Mouse (Mus musculus) liver, embryonic 12.5 days (tissue): Measurements from ENCODE around the gene Ppm1b. TPM values are rescaled to one million over a fixed set of nuclear protein-coding genes. Genes with fewer than 3 reads are reported as not detected.

Experiments used
- ATAC-seq: fragments of 200-750 bp; cut with Nextera tagmentation; 2 replicates; pipeline ENCODE4 v1.8.0; 2017; ENCODE audit warnings: moderate number of reproducible peaks, mild to moderate bottlenecking, moderate library complexity
- H3K27ac ChIP-seq: fragments of 300-500 bp; sonication (generic); 2 replicates; pipeline ENCODE4 v1.5.1; 2016; ENCODE audit warnings: mild to moderate bottlenecking
- H3K27me3 ChIP-seq: fragments of 300-500 bp; sonication (generic); replicated peaks from 2 replicates; pipeline ENCODE4 v1.6.1; 2016; ENCODE audit warnings: mild to moderate bottlenecking, moderate library complexity
- H3K36me3 ChIP-seq: fragments of 300-500 bp; sonication (generic); 2 replicates; pipeline ENCODE4 v1.6.1; 2016; ENCODE audit warnings: mild to moderate bottlenecking, moderate library complexity
- H3K4me1 ChIP-seq: fragments of 300-500 bp; sonication (generic); 2 replicates; pipeline ENCODE4 v1.6.1; 2016
- H3K4me2 ChIP-seq: fragments of 300-500 bp; sonication (generic); 2 replicates; pipeline ENCODE4 v1.6.1; 2016; ENCODE audit warnings: mild to moderate bottlenecking, moderate library complexity
- H3K4me3 ChIP-seq: fragments of 300-500 bp; sonication (generic); 2 replicates; pipeline ENCODE4 v1.5.1; 2016; ENCODE audit warnings: mild to moderate bottlenecking, moderate library complexity
- H3K9ac ChIP-seq: fragments of 300-500 bp; sonication (generic); 2 replicates; pipeline ENCODE4 v1.6.1; 2016; ENCODE audit warnings: mild to moderate bottlenecking, moderate library complexity
- H3K9me3 ChIP-seq: fragments of 300-500 bp; sonication (generic); replicated peaks from 2 replicates; pipeline ENCODE4 v1.6.1; 2016; ENCODE audit warnings: mild to moderate bottlenecking, moderate library complexity
- WGBS: fragments of 180-500 bp; shearing (Covaris S2); methylation state at CpG from one replicate; pipeline ENCODE4 v1.1.7; 2016; ENCODE audit not compliant: insufficient replicate concordance; 5-methylcytosine and 5-hydroxymethylcytosine counted together
- polyA plus RNA-seq: library from polyadenylated mRNA; unstranded; fragments of >200 nt; fragmentation: Nextera tagmentation; extraction: Ambion mirVana; gene quantifications from 2 replicates; pipeline ENCODE4 v1.2.1, GENCODE M21; 2016

Ppm1b gene
- polyA plus RNA-seq, 1 experiment from 2014 or later: 71.7 TPM

- Histone ChIP-seq H3K27ac (no peak overlapping the region), H3K4me2 (no peak overlapping the region), H3K36me3 (no peaks in the 10 kb centered on the region), H3K4me3 (no peak overlapping the region), H3K9ac (no peak overlapping the region), H3K27me3 (no peaks in the 10 kb centered on the region), H3K9me3 (no peaks in the 10 kb centered on the region), H3K4me1 (0 out of 2 replicates have a peak, but pooled peaks cover 3% of the 10 kb centered on the region)
- 57% methylated on average over 6 of the region's 6 CpGs for WGBS
- ATAC-seq: no peak
Measured at GRCm38 (mm10) chr17:85043404-85043816, 86.9 kb downstream of the Ppm1b start.

GRCm38 (mm10) chr17:85044466-85044865, 87.9 kb downstream of the Ppm1b start:
- no peak for ATAC-seq
- WGBS: 77% methylated on average over 5 of the region's 5 CpGs
- H3K27ac ChIP-seq: no peak overlapping the region

GRCm38 (mm10) chr17:85045160-85045559, 88.6 kb downstream of the Ppm1b start:
- 0 out of 2 replicates have a peak, but pooled peaks cover 3% of the 10 kb centered on the region for H3K4me1 ChIP-seq
- no peak overlapping the region for H3K27ac ChIP-seq
- H3K9ac ChIP-seq: no peak overlapping the region
- no peaks in the 10 kb centered on the region for H3K9me3 ChIP-seq
- no peak for ATAC-seq
- no peaks in the 10 kb centered on the region for H3K27me3 ChIP-seq
- 68% methylated on average over 12 of the region's 12 CpGs for WGBS
- no peak overlapping the region for H3K4me2 ChIP-seq
- no peak overlapping the region for H3K4me3 ChIP-seq
- H3K36me3 ChIP-seq: no peaks in the 10 kb centered on the region

More at GRCm38 (mm10) chr17:85044466-85044865, 87.9 kb downstream of the Ppm1b start:
- Histone ChIP-seq H3K4me3 (no peak overlapping the region), H3K27me3 (no peaks in the 10 kb centered on the region), H3K4me1 (0 out of 2 replicates have a peak, but pooled peaks cover 3% of the 10 kb centered on the region), H3K9me3 (no peaks in the 10 kb centered on the region), H3K9ac (no peak overlapping the region), H3K4me2 (no peak overlapping the region), H3K36me3 (no peaks in the 10 kb centered on the region)

DNA sequence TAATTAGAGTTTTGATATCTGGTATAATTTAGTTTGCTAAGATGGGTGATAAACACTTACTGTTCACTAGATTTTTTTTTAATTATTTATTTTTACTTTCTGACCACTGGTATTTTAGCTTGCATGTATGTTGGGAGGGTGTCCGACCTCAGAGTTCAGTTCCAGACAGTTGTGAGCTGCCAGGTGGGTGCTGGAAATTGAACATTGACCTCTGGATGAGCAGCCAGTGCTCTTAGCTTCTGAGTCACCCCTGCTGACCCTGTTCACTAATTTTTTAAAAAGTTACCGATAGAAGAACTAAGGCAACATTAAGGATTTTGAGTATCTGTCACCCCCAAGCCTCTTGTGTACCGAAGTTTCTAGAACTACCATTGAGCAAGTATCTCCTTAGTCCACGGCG, 91.8 kb downstream of the Ppm1b start:
- Histone ChIP-seq H3K27ac (no peak overlapping the region), H3K9ac (no peak overlapping the region), H3K9me3 (no peaks in the 10 kb centered on the region), H3K4me1 (peaks cover 5% of the 10 kb centered on the region; the same call in 1 of the 2 replicates), H3K4me2 (no peak overlapping the region), H3K36me3 (no peaks in the 10 kb centered on the region), H3K27me3 (no peaks in the 10 kb centered on the region), H3K4me3 (no peak overlapping the region)
- 72% methylated on average over 5 of the region's 5 CpGs for WGBS
- ATAC-seq: no peak

DNA sequence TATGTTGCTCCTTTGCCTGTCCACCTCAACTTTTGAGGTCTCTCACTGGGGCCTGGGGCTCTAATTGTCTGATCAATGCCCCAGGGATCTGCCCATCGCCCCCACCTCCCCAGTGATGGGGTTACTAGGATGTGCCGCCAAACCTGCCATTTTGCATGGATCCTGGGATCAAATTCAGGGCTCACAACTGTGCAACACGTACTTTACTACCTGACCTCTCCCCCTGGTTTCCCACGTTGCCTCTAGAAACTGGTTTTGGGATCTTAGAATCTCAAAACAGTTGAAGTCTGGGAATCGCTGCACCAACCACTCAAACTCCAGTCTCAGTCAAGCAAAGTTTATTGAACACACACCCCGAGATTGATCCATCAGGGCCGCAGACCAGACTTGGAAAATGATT, 101.7 kb downstream of the Ppm1b start:
- Histone ChIP-seq H3K9me3 (no peaks in the 10 kb centered on the region), H3K9ac (no peak overlapping the region), H3K4me2 (no peak overlapping the region), H3K4me1 (no peaks in the 10 kb centered on the region), H3K36me3 (0 out of 2 replicates have a peak, but pooled peaks cover 6% of the 10 kb centered on the region), H3K4me3 (no peak overlapping the region), H3K27me3 (no peaks in the 10 kb centered on the region), H3K27ac (no peak overlapping the region)
- no peak for ATAC-seq
- 74% methylated on average over 7 of the region's 7 CpGs for WGBS

- H3K4me2 ChIP-seq: no peak overlapping the region
- no peak overlapping the region for H3K9ac ChIP-seq
- H3K9me3 ChIP-seq: no peaks in the 10 kb centered on the region
- no peak overlapping the region for H3K4me3 ChIP-seq
- no peak overlapping the region for H3K27ac ChIP-seq
- 78% methylated on average over 6 of the region's 6 CpGs for WGBS
- peaks cover 11% of the 10 kb centered on the region for H3K36me3 ChIP-seq
- H3K4me1 ChIP-seq: no peaks in the 10 kb centered on the region
- no peaks in the 10 kb centered on the region for H3K27me3 ChIP-seq
- no peak for ATAC-seq
Measured at GRCm38 (mm10) chr17:85059136-85059535, 102.6 kb downstream of the Ppm1b start.

DNA sequence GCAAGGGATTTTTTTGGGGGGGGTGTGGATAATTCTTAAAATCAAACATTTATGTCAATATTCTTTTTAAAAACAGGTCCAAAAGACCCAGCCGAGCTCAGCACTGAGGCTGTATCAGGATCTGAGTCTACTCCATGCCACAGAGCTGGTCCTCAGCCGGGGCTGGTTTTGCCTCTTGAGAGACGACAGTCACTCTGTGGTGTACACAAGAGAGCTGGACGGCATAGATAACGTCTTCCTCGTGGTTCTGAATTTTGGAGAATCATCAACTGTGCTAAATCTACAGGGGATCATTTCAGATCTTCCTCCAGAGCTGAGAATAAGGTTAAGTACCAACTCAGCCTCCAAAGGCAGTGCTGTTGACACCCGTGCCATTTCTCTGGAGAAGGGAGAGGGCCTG, 107.0 kb downstream of the Ppm1b start:
- Histone ChIP-seq H3K9ac (no peak overlapping the region), H3K27me3 (no peaks in the 10 kb centered on the region), H3K27ac (no peak overlapping the region), H3K4me1 (no peaks in the 10 kb centered on the region), H3K4me2 (no peak overlapping the region), H3K9me3 (no peaks in the 10 kb centered on the region), H3K36me3 (peaks cover 43% of the 10 kb centered on the region), H3K4me3 (no peak overlapping the region)
- ATAC-seq: no peak
- 43% methylated on average over 7 of the region's 7 CpGs for WGBS

- H3K27me3 ChIP-seq: no peaks in the 10 kb centered on the region
- H3K9ac ChIP-seq: no peak overlapping the region
- no peak for ATAC-seq
- no peaks in the 10 kb centered on the region for H3K9me3 ChIP-seq
- H3K4me2 ChIP-seq: no peak overlapping the region
- 85% methylated on average over 7 of the region's 7 CpGs for whole genome bisulfite sequencing
- H3K36me3 ChIP-seq: peaks cover 71% of the 10 kb centered on the region
- H3K4me1 ChIP-seq: no peaks in the 10 kb centered on the region
- H3K4me3 ChIP-seq: no peak overlapping the region
- H3K27ac ChIP-seq: no peak overlapping the region
Measured at GRCm38 (mm10) chr17:85067331-85067730, 110.8 kb downstream of the Ppm1b start.

- H3K4me2 ChIP-seq: no peak overlapping the region
- WGBS: 76% methylated on average over 6 of the region's 6 CpGs
- H3K36me3 ChIP-seq: peaks cover 56% of the 10 kb centered on the region
- no peak overlapping the region for H3K4me3 ChIP-seq
- no peaks in the 10 kb centered on the region for H3K27me3 ChIP-seq
- no peaks in the 10 kb centered on the region for H3K4me1 ChIP-seq
- ATAC-seq: no peak
- H3K27ac ChIP-seq: no peak overlapping the region
- no peaks in the 10 kb centered on the region for H3K9me3 ChIP-seq
- no peak overlapping the region for H3K9ac ChIP-seq
Measured at GRCm38 (mm10) chr17:85070658-85071057, 114.1 kb downstream of the Ppm1b start.

- 79% methylated on average over 8 of the region's 8 CpGs for WGBS
- no peak for ATAC-seq
Measured at GRCm38 (mm10) chr17:85071088-85071775, 114.7 kb downstream of the Ppm1b start.

DNA sequence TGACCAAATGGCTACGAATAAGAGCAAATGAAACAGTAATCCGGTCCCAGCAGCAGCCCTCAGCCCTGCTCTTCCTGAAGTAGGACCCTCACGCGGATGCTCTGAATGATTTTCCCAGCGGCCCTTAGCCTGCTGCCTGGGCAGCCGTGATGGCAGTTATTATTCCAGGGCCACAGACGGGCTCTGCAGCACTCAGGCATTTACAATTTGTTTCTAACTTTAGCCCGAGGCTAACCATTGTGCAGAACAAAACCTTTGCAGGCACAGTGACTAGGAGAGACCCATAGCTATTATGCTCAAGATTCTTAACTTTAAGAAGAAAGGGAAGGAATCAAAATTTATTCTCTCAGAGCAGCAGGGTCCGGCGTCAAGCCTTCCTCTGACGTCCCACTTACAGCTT, 115.8 kb downstream of the Ppm1b start:
- Histone ChIP-seq H3K27me3 (no peaks in the 10 kb centered on the region), H3K27ac (no peak overlapping the region), H3K4me1 (no peaks in the 10 kb centered on the region), H3K9me3 (no peaks in the 10 kb centered on the region), H3K4me2 (no peak overlapping the region), H3K36me3 (peaks cover 56% of the 10 kb centered on the region), H3K9ac (no peak overlapping the region), H3K4me3 (no peak overlapping the region)
- 86% methylated on average over 11 of the region's 11 CpGs for WGBS
- ATAC-seq: no peak

More at GRCm38 (mm10) chr17:85071088-85071775, 114.7 kb downstream of the Ppm1b start:
- Histone ChIP-seq H3K27ac (no peak overlapping the region), H3K4me1 (no peaks in the 10 kb centered on the region), H3K27me3 (no peaks in the 10 kb centered on the region), H3K9me3 (no peaks in the 10 kb centered on the region), H3K9ac (no peak overlapping the region), H3K4me3 (no peak overlapping the region), H3K4me2 (no peak overlapping the region), H3K36me3 (peaks cover 56% of the 10 kb centered on the region)

- Histone ChIP-seq H3K36me3 (peaks cover 60% of the 10 kb centered on the region), H3K9me3 (no peaks in the 10 kb centered on the region), H3K27ac (no peak overlapping the region), H3K4me1 (no peaks in the 10 kb centered on the region), H3K9ac (no peak overlapping the region), H3K4me3 (no peak overlapping the region), H3K27me3 (no peaks in the 10 kb centered on the region), H3K4me2 (no peak overlapping the region)
- ATAC-seq: no peak
- 75% methylated on average over 7 of the region's 7 CpGs for WGBS
Measured at GRCm38 (mm10) chr17:85073214-85073613, 116.7 kb downstream of the Ppm1b start.
